Mouse (Mus musculus) cerebellum, adult 9-10 months (tissue): ENCODE data around the gene Mctp1.
"Not testable (repeated sequence)": the region's sequence is repeated elsewhere in the genome, so short reads cannot be mapped to it uniquely, and the experiment has no call there.

Experiments
- DNase-seq: peaks from one replicate; pipeline ENCODE4 v3.0.0; 2022

Mctp1 gene

GRCm38 (mm10) chr13:76484086-76484709 is 99.9 kb downstream of the Mctp1 start:
- no peak for DNase-seq

DNA sequence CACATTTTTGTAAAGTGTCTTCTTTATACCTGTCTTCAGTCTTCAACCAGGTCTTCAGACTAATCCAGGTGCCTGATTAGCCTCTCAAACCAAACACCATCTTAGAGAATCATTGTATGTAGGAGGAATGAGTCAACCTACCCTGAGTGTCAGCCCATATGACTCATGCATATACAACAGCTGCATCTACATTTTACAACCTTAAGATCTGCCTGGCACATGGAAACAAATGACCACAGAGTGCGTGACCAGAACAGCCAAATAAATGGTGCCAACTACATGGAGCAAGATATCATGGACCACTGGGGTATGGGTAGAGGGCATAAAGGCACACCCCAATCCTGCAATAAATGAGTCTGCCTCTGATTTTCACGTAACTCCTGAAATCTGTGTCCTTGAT is 131.6 kb downstream of the Mctp1 start:
- DNase-seq = no peak

DNA sequence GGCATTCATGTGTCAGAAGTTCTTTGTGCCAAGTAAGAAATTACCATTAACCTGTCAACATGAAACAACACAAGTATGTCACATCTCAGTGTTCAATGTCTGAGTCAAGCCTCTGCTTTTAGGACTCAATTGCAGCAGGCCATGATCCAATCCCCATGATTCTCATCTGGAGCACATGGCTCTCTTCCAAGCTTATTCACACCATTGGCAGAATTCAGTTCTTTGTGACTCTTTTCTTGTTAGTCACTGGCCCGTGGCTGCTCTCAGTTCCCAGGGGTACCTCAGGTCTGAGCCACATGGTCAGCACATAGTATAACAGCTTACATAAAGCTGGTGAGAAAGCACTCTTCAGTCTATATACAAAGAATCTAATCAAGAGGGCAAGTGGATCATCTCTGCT is 138.8 kb downstream of the Mctp1 start:
- no peak for DNase-seq

GRCm38 (mm10) chr13:76527326-76527725 is 143.0 kb downstream of the Mctp1 start:
- no peak for DNase-seq

DNA sequence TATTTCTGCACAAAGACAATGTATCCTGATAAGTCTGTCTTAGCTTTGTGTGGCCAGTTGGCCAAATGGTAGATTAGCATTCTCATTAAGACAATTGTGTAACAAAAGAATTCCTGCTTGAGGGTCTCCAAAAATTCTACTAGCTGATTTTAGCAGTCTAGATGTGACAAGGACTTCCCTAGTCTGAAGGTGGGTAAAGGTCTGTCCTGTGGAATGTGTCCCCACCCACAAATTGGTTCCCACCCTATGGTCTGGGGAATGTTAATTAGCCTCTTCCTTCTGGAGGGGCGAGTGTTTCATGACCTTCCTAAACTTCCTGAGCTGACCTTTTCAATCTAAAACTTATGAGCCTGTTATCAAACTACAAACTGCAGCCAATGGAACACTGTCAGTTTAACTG is 143.4 kb downstream of the Mctp1 start:
- no peak for DNase-seq

DNA sequence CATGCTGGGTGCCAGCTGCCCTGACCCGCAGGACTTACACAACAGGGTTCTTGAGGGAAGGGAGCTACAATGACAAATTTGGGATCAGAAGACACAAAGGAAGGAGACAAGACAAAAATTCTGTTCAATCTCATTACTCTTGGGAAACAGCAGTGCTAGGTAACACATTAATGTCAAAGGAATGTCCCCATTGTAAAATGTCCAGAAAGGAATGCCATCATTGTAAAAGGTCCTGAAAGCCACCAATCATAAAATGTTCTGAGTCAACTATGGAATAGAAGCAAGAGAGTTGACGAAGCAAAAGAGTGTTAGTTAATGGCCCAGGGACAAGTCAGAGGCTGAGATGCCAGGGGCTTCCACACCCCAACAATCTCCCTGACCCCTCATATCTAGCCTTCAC is 145.6 kb downstream of the Mctp1 start:
- DNase-seq = no peak

DNA sequence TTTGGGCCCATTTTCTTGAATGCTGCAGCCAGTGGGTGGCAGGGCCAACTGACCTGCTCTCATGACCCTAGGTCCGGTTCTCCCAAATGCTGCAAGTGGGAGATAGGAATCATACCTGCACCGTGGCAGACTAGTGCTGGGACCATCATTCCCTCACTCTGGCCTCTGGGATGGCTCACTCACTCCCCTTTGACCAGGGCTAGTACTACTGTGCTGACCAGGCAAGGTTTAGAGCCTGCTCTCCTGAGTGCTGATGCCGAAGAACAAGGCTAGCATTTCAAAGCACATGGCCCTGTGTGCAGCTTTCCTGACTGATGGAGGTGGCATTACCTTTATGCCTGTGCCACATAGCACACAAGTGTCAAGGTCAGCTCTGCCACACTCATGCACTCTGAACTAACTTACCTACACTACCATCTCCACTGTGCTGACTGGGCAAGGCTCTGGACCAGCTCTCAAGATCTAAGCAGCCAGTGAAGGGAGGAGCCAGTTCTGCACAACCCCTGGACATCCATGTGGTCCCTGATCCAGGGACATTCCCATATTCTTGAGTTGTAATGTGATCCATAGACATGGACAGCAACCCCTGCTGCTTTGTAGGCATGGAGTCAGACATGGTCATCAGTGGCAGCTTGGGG is 146.7 kb downstream of the Mctp1 start:
- no peak for DNase-seq

DNA sequence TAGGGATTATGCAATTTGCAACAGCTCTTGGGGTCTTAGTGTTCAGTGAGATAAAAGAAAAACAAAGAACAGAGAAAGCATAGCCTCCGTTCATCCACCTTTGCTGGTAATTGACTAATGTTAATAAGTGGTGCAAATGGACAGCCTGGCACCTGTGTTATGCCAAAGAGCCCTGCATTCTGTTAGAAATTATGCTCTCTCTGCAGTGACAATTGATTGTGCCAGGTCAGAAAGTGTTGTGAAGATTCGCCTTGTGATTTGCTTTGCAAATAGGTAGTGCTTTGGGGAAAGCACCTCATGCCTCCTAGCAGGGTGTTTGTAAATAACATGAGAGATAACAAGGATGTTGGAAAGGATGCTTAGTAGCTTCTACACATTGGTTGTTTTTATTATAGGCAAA is 163.5 kb downstream of the Mctp1 start:
- DNase-seq = peak; percentile 81

DNA sequence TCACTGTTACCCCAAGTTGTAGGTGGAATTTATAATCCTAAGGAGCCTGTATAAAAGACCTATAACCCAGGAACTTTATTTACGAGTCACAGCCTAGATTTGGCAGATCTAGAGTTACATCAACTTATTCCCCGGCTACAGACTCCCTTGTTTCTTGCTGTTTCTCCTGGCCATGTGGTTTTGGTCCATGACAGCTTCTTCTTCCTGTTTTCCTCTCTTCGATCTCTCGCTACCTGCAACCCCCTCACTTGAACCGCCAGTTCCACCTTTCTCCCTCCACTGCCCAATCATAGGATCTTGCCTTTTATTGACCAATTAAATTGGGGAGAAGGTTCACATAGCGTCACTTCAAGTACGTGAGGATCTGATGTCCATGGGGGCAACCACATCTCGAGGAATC is 176.6 kb downstream of the Mctp1 start:
- no peak for DNase-seq

GRCm38 (mm10) chr13:76561594-76561993 is 177.3 kb downstream of the Mctp1 start:
- DNase-seq = no peak

- DNase-seq = peak; percentile 91
Observed at GRCm38 (mm10) chr13:76564061-76564460, 179.7 kb downstream of the Mctp1 start.

GRCm38 (mm10) chr13:76566024-76566423 is 181.7 kb downstream of the Mctp1 start:
- DNase-seq = no peak

DNA sequence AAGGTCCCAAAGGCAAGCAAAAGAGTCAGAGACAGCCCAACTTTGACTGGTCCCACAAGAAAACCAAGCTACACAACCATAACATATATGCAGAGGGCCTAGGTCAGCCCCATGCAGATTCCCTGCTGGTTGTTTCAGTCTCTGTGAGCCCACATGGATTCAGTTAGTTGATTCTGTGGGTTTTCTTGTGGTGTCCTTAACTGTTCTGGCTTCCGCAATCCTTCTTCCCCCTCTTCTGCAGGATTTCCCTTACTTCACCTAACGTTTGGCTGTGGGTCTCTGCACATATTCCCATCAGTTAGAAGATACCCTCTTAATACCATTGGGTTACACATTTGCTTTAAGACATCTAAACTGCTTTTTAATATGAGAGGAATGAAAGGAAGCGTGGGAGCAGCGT is 183.1 kb downstream of the Mctp1 start:
- no peak for DNase-seq

- DNase-seq = no peak
Observed at GRCm38 (mm10) chr13:76568569-76569211, 184.4 kb downstream of the Mctp1 start.

- no peak for DNase-seq
Observed at GRCm38 (mm10) chr13:76579414-76579813, 195.1 kb downstream of the Mctp1 start.

DNA sequence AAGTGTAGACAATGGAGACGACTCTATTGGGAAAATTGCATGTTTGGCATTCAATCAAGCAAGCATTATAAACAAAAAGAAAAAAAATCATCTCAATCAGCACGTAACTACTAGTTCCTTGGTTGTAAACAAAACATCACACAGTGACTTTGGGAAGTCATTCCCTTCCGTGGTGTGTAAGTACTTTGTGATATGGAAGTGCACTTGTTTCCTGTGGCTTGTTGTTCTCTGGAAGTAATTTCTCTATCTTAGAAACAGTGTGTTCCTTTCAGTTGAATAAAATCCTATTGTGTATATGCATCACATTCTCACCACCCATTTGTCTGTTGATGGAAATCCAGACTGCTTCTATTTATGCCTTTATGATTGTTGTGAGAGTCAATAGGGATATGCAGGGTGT is 201.1 kb downstream of the Mctp1 start:
- no peak for DNase-seq

- not testable (repeated sequence) for DNase-seq
Observed at GRCm38 (mm10) chr13:76590709-76591108, 206.4 kb downstream of the Mctp1 start.

DNA sequence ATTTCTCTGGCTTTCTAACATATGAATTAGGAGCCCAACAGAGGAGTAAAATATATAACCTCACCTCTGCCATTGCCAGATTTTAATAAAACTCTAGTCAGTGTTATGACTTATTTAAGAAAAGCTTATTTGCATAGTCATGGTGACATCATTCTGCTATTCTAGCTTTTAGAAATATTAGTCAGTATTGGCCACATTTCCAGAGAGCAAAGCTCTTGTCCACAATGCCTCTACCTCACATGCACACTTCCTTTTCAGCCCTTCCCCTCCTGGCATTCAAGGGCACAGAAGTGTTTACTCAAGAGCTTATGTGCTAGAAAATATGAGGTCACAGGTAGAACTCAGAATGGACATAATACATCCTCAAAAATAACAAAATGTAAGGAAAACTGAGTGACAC is 206.9 kb downstream of the Mctp1 start:
- no peak for DNase-seq

DNA sequence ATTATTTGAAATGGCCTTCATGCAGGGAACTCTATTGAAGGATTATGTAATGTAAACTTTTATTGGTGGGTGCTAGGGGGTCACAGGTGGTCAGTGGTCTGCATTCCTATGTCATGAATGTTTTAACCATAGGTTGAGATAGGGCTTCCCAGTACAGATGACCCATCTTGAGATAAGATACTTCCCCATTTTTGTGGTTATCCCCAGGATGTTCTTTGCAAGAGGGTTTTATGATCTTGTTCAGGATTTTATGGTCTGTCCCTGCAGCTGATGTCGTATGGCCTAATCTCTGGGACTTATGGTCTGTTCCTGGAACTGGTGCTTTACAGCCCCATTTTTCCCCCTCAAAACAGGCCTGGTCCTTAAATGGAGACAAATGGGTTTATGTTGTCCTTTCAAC is 207.4 kb downstream of the Mctp1 start:
- no peak for DNase-seq

GRCm38 (mm10) chr13:76592908-76593307 is 208.6 kb downstream of the Mctp1 start:
- DNase-seq = no peak

DNA sequence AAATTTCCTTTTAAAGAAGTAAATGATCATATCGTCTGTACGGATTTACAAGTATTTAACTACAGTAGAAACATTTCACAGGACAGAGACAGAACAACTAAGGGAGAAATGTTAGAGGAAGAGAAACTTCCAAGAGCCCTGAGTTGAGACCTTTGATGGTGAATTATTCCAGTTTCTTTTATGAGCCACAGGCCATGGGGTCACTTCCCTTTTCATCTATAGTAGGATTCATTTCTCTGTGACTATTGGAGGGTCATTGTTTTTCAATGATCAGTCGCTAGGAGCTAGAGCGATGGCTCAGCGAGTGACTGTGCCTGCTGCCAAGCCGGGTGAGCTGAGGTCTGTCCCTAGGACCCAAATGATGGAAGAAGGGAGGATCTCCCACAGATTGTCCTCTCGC is 212.7 kb downstream of the Mctp1 start:
- no peak for DNase-seq

DNA sequence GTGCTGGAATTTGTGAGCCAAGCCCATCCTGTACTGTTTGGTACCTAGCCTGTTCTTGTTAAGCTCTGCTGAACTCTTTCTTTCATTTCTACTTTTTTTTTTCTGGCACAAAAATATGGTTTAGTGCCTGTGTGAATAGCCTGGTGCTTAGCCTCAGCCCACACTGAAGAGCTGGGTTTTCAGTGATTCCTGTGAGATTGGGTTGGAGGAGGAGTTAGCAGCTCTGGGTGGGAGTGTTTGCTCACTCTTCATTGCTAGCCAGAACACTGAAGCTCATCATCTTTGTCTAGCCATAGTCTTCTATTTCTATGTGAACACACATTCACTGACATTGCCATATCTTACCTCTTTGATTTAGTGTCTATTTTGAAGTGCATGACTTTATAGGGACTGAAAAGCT is 225.1 kb downstream of the Mctp1 start:
- no peak for DNase-seq

- no peak for DNase-seq
Observed at GRCm38 (mm10) chr13:76611499-76611898, 227.2 kb downstream of the Mctp1 start.

- no peak for DNase-seq
Observed at GRCm38 (mm10) chr13:76620111-76620510, 235.8 kb downstream of the Mctp1 start.

- no peak for DNase-seq
Observed at GRCm38 (mm10) chr13:76620525-76620924, 236.2 kb downstream of the Mctp1 start.
